Mouse (Mus musculus) brain, embryonic 14.5 days (tissue): Measurements from ENCODE around the gene BC004004.
"Not testable (repeated sequence)": the region's sequence is repeated elsewhere in the genome, so short reads cannot be mapped to it uniquely, and the experiment has no call there.

Experiments
- CTCF ChIP-seq: fragments of 200-500 bp; IDR thresholded peaks from 2 replicates; pipeline ENCODE4 v1.5.1; 2012; ENCODE audit warnings: inconsistent platforms, mild to moderate bottlenecking, moderate library complexity, borderline replicate concordance; ENCODE audit not compliant: insufficient read depth, insufficient read length; ENCODE audit errors: extremely low read depth
- POLR2A ChIP-seq: fragments of 200-500 bp; IDR thresholded peaks from 2 replicates; pipeline ENCODE4 v1.6.1; 2012; ENCODE audit warnings: mild to moderate bottlenecking, inconsistent platforms, borderline replicate concordance; ENCODE audit not compliant: poor library complexity, insufficient read depth, insufficient read length, severe bottlenecking; ENCODE audit errors: extremely low read depth

GRCm38 (mm10) chr17:29351056-29351455 is 82.5 kb downstream of the BC004004 start:
- not testable (repeated sequence) for TF ChIP-seq CTCF, POLR2A
